Mouse (Mus musculus) lung, postnatal 36 days (tissue): ENCODE measurements around the gene Lmo7.
A peak's percentile ranks its signal among the peaks of the same experiment; 100 is the strongest.

ENCODE experiments used
- DNase-seq: peaks from one replicate; pipeline ENCODE4 v3.0.0; 2022; ENCODE audit warnings: mixed read lengths

Gene Lmo7

DNA sequence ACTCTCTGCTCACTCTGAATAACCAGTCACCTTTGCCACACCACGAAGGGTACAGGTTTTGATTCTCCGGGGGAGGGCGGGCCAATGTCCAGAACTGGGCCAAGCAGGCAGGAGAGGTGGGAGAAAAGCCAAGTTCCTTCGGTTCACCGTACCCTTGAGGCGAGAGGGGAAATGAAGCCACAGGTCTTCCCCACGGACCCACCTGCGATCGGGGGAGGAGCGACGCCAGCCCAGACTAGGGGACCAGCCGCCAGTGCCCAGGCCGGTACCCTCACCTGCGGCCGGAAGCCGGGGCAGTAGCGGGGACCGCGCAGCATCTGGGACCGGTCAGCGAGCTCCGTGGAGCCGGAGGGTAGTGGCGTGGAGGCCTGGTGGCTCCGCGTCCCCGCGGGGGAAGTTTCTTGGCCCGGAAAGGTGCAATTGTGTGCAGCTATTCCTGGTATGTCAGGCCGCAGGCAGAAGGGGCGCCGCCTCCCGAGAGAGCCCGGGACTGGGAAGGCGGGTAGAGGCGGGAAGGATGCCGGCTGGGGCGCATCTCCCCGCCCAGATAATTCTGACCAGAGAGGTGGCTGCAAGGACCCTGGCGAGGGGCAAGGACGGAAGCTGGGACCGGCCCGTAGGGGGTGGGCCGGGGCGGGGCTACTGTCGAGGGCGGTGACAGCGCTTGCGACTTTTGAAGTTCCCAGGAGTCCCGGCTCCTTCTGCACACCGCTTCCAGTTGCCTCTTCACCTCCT, at the start of gene Lmo7, which contains the start of gene Gm9922:
Gene Lmo7 (plus strand): TSS at position 721 of the 735 bp plus-strand sequence.
Gene Gm9922 (minus strand): TSS at position 578 of the 735 bp plus-strand sequence.
- peak; percentile 75 for DNase-seq

DNA sequence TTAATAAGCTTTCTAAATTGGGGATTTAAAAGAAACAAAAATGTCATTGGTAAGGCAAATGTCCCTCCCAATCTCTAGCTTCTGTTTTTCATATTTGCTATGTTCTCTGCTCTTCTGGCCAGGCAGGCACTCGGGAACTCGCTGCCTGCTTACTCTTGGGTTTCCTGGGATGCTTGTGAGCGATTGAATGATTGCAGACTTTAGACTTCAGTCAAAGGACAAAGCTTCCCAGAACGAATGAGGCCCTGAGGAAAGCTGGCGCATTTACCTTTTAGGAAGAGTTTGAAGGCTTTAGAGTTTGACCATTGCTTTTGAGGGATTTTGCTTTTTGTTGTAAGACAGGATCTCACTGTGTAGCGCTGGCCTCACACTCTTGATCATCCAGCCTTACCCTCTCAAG, 42.1 kb upstream of the Lmo7 start:
- DNase-seq = no peak

DNA sequence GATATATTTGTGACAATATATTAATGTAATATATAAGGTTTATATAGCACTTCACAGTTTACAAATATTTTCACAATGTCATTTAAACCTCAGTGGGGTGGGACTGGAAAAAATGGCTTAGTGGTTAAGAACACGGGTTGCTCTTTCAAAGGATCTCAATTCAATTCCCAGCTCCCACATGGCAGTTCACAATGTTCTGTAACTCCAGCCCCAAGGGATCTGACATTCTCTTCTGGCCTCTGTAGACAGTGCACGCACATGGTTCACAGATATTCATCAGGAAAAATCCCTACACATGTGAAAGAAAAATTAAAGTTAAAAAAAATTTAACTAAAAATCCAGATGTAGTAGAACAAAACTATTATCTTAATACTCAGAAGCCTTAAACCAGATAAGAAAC, 41.4 kb upstream of the Lmo7 start:
- no peak for DNase-seq

DNA sequence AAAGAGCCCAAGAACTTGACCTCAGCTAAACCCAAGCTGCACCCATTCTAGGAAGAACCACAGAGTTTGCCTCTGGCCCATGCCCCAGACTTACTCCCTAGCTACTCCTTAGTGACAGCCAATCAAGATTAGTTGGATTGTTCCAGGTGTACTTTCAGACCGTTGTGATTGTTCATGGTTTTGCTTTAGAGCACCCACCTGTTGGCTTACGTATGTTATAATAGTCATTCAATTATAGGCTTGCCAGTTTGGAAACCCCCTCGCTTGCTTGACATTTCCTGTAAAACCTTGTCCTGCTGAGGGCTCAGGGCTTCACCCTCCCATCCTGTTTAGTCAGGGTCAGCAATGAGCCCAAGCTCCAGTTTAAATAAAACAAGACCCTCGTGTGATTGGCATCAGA, 25.3 kb upstream of the Lmo7 start:
- DNase-seq = no peak

DNA sequence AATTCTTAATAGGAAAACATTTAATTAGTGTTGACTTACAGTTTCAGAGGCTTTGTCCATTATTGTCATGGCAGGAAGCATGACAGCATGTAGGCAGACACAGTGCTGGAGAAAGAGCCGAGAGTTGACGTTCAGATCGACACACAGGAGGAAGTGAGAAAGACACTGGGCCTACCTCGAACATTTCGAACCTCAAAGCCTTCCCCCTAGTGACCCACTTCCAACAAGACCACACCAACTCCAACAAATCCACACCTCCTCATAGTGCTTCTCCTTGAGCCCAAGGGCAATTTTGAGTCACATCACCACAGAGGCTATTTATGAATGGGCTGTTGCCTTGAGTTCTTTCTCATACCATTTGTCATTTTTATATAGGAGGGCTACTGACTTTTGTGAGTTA, 22.7 kb upstream of the Lmo7 start:
- no peak for DNase-seq

DNA sequence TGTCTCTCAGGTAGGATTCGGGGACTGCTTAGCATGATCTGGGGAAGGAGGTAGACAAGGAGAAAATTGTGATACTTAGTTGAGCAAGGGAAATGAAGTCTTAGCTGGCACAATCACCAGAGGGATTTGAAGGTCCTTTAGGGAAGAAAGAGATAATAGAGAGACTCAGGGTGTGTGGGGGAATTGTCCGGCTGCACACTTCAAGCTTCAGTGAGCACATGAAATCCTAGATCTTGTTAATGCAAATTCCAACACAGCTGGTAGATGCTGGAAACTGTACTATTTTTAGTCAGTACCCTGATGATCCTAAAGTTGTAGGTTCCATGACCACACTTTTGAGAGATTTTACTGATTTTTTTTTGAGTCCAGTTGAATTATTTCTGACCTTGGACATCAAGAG, 15.3 kb upstream of the Lmo7 start:
- no peak for DNase-seq

DNA sequence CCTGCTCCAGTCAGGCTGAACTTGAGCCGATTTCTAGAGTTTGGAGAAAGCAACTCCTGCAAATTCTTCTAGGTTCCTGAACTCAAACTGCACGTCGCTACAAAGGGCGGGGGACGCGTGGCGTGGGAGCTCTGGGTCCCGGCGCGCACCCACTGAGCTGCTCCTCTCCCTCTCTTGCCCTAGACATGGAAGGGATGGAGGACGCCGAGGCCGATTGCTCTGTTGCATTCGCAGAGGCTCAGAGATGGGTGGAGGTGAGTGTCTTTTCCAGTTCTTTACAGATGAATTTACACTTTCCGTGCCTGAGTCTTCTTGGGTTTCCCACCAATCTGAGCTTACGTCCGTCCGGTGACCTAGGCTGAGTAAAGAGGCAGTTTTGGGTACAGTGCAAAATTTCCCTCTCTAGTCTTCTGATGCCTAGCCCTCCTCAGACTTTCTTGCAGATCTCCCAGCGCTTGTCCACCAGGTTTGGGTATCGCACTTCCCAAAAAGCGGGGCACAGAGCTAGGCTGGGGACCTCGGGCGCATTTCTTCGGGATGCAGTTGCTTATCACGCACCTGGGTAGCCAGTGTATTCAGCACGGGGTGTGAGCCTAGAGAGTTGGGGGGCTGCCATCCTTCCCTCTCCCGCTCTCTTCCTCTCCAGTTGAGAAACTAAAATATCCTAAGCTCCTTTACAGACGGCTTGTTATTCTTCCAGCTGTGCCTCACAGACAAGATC, 375 bp downstream of the Lmo7 start:
- DNase-seq = no peak

DNA sequence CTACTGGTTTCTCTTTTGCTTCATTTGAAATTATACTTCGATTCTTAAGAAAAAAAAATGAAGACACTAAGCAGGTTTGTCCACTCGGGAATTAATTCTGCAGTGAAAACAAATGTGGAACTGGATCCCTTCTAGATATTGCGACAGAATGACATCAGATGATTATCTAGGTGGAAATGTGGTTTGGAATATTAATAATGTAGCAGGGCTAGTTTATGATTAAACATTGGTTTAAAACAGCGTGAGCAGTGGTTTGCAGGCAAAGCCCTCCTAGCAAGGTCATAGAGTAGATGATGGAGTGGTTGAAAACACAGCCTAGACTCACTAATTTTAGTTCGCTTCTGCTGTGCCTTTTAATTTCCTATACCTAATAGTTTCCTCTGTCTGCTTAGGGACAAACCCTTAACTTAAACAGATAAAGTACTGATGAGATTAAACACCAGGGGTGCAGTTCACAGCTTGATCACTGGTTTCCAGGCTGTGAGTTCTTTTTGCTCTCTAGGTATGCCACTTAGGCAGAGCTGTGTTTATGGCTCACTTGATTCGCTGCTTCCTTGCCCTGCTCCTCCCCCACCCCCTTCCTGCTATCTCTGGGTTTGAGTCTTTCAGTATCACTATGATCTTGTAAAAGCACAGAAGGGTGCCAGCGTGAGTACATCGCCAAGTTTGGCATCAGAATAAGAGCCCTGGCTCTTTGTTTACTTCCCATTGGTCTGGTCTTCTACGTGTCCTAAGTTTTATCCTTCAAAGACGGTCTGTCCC, 4.0 kb downstream of the Lmo7 start:
- no peak for DNase-seq

DNA sequence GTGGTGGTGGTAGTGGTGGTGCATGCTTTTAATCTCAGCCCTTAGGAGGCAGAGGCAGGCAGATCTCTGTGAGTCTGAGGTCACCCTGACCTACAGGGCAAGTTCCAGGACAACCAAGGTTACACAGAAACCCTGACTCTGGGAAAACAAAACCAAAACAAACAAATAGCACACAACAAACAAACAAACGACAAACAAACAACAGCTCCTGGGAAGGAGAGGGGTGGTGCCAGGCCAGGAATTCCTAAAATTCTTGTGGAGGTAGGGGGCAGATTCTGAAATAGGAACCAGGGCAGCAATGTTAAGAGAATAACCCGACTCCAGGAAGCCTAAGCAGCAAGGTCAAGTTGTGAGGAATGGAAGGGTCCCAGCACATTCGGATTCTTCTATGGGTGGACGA, 7.7 kb downstream of the Lmo7 start:
- no peak for DNase-seq

DNA sequence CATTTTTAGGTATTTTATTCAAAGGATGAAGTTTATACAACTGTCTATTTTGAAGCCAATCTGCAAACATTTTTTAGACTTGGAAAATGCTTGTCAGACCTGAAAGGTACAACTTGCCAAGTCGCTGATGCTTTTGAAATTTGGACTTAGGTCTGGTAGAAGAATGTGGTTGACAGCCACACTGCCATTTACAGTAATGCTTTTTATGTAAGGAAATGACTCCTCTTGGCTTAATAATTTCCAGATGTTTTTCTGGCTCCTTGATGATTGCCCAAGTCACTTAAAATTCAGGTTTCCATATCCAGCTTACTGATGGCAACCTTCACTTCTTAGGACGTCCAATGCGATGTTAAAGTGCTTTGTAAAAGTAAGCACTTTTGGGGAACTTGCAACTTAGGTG, 16.9 kb downstream of the Lmo7 start:
- no peak for DNase-seq

DNA sequence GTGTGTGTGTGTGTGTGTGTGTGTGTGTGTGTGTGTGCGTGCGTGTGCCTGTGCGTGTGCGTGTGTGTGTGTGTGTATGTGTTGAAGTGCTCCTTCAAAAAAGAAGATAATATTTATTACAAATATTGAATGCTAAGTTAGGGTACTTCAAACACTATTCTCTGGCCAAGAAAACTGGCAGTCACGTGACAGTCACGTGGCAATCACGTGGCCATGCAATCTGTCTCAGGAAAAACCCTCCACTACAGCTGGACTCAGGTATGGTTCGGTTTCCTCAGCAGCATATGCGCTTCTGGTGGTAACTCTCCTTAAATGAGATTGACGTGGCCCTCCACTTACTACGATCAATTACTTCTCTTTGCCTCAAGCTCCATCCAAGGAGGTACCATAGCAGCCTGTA, 18.1 kb downstream of the Lmo7 start:
- no peak for DNase-seq

DNA sequence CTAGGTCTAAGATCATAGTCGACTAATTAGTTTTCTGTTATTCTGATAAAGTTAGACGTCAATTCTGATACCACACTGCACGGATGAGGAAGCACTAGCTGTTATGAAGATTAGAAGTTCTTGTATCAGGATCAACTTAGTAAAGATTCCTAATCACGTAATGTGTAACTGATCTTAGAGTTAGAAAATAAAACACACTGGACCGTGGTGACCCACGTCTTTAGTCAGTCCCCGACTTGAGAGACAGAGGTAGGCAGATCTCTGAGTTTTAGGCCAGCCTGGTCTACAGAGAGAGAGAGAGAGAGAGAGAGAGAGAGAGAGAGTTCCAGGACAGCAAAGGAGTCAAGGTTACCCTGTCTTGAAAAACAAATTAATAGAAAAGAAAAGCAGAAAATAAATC, 18.7 kb downstream of the Lmo7 start:
- DNase-seq = no peak

DNA sequence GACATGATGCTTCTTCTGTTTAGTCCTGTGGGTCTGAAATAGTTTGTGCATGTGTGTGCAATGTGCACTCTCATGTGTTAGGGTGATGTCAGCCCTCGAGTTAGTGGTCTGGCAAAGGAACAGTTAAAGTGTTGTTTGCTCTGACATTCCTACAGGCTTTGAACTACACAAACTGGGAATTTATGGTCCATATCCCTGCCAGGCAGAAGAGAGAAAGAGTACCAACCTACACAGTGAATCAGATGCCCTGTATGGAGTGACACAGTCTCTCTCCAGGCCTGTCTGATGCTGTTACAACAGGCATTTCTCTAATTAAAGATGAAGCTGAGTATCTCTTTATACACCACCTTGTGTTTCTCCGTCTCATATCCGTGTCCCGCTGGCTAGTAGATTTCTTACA, 21.2 kb downstream of the Lmo7 start:
- no peak for DNase-seq

DNA sequence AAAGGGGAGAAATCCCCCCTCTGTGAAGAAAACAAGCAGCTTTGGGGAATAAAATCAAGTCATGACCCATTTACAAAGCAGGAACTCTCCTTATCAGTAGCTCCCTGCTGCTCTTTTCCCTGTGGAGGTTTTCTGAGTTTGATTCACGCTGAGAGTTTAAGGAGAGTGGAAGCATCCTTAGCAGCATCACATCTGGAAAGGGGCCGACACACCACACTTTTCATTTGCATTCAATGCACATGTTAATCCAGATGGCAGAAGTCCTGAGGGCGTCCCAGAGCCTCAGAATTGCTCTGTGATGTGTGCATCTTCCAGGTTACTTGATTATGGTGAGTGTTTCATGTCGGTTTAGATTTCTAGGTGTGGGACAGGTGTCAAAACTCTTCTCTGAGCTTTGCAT, 25.7 kb downstream of the Lmo7 start:
- DNase-seq = no peak

DNA sequence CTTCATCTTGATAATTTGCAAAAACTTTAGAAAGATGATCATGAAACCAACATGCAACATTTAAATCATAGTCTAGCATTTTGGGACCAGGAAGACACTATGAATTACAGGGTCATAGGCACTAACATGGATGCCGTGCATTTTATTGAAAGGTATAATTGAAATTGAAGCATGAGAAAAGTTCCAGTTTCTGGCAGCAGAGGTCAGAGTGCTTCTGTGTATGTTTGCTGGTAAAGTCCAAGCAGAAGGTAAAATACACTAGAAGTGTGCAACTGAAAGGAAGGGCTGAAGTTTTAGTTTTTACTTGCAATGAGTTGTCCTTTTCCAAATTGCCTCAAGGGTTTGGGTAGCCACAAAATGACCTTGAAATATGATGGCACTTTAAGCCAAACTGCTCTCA, 32.5 kb downstream of the Lmo7 start:
- peak; percentile 16 for DNase-seq

DNA sequence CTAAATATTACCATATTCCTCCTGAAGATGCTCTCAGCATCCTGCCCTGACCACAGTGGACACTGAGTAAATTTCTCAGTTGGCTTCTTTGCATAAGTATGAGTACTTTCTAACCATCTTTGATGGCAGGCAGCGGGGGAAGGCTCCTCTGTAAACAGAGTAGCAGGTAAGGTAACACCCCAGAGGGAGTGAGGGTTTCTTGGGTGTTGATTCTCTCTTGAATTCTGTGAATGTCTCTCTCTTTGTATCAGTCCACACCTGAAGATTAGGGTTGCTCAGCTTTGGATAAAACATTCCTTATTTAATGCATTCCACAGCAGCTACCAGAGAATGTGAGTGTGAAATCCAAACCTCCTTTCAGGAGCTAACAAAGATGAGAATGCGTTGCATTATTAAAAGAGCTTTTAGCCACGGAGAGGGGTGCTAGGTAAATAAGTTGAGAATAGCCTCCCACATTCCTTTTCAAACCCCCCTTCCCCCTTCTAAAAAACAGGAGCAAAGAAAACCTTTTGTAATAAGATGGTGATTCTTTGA, 34.1 kb downstream of the Lmo7 start:
- DNase-seq = no peak

DNA sequence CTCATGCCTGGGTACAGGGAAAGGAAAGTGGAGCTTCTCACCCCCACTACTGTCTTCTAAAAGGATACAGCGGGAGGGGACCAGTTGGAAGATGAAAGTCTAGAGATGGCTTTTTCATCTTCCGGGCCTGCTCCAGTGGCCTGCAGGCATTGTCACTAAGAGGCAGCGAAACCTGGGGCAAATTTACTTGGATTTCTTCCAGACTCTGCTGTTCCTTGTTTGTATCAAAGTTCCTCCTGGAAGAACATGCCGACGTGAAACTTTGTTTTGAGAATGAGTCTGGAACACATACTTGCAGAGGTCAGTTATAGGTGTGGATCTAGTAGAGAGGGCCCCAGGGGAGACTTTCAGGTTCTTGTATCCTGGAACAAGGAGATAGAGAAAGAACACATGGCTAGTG, 41.6 kb downstream of the Lmo7 start:
- no peak for DNase-seq

DNA sequence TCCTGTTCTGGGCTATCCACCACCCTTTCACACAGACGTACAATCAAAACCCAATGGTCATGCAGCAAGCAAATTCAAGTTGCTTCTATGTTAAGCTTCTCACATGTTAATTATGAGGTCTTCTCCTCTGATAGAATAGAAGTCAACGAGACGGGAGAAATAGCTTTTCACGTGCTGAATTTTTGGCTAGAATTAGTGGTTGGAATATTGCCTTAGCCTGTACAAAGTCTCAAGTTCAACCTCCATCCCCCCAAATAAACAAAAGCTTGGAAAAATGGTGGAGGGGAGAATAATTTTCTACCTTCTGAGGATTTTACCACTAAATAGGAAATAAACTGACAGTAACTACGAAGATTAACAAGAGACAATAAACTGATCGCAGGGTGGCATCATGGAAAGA, 42.0 kb downstream of the Lmo7 start:
- DNase-seq = no peak

DNA sequence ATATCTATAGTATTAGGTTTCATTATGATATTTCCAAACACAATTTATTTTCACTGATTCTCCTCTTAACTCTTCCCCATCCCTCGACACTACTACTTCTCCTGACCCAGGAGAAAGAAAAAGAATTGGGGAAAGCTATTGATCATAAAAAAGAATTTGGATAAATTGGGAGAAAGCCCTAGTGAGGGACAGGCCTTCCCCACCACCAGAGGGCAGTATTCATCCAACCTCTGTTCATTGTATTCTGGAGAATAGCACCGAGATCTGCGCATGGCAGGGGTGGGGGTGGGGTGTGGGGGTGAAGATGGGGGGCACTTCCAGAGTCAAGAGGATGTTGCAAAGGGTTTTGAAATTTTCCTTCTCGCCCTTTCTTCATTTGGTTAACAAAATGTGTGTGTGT, 44.9 kb downstream of the Lmo7 start:
- DNase-seq = peak; percentile 74

DNA sequence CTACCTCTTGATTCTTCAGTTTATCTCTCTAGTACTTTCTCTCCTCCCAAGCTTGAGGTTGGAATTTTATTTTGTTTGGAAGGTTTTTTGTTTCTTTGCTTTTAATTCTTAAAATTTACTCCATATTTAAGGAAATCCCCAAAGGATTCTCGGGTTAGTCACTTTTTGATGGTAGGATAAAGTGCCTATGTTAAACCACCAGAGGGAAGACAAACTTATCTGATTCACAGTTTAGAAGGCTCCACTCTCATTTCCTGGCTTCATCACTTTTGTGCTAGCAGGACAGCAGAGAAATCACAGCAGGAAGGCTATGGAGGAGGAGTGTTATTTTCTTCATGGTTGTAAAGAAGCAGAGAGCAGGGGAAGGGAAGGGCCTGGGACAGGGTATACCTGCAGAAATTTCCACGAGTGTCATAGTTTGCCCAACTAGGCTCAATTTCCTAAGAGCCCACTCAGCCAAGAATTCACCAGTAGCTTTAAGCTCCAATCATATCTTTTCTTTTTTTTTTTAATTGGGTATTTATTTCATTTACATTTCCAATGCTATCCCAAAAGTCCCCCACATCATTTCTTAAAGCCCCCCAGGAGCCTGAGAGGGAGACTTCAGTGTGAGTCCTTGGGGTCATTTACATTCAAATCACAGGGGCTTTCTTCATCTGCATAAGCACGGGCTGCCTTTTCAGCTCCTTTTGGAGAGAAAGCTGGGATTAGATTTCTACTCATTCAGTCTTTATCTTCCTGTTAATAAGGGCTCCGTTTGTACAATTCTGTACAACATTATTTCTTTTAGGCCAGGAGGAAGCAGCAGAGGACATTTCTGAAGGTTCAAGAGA, 46.8 kb downstream of the Lmo7 start:
- no peak for DNase-seq

DNA sequence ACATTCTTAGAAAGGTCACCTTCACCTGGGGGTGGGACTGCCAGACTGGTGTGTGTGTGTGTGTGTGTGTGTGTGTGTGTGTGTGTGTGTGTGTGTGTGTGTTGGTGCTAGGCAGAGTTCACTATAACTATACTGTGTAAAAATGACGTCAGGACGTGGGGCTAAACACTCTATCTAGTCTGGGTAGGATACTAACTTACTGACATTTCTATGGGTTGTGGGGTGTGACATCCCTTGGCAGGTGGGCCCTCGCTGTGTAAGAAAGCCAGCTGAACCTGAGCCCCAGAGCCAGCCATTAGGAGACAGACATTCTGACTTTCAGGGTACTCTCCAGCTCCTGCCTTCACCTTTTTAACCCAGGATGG, 47.4 kb downstream of the Lmo7 start:
- DNase-seq = no peak

DNA sequence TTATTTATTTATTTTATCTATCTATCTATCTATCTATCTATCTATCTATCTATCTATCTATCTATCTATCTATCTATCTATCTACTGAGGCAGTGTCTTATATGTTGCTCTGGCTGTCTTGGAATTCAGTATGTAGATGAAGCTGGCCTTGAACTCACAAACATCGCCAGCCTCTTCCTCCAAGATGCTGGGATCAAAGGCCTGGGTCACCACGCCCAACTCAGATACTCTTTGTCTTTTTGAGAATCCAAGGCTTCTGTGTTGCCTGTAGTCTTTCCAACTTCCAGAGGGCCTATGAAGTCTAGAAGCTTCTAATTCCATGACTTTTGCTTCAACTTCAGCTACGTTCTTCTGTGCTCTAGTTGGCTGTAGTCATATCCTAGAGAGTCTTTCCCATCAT, 48.7 kb downstream of the Lmo7 start:
- no peak for DNase-seq

DNA sequence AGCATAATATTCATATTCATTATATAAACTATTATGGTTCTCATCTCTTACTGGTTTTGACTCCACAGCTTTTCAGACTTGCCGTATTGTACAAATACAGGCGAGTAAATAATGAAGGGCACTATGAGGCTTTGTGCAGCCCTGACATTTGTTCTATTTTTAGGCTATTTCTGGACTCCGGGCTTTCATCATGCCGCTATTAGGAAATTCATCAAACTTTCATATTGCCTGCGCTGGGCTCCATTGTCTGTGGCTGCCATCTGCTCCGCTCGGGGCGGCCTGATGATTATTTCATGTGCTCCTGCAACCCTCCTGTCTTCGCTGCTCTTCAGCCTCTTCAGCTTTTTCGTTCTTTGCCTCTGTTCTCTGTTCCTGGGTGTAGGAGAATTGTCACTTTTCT, 50.3 kb downstream of the Lmo7 start:
- DNase-seq = no peak
